Mouse (Mus musculus): Measurements from ENCODE around the gene H1fx. TPM values are rescaled to one million over a fixed set of nuclear protein-coding genes. Genes with fewer than 3 reads are reported as not detected.
"Not testable (repeated sequence)": the region's sequence is repeated elsewhere in the genome, so short reads cannot be mapped to it uniquely, and the experiment has no call there.

The H1fx gene
- polyA plus RNA-seq, 1 experiment from 2014 or later = 20.2 TPM

- Histone ChIP-seq H3K9ac (no peak overlapping the region), H3K27me3 (no peaks in the 10 kb centered on the region), H3K4me2 (no peak overlapping the region), H3K4me3 (no peak overlapping the region), H3K9me3 (no peaks in the 10 kb centered on the region), H3K36me3 (no peaks in the 10 kb centered on the region), H3K27ac (no peak overlapping the region), H3K4me1 (replicated peaks) (no peaks in the 10 kb centered on the region)
- 28% methylated on average over 2 of the region's 2 CpGs for WGBS
- ATAC-seq (ENCODE audit: low FRiP score) = no peak
Observed at GRCm38 (mm10) chr6:87970041-87970440, 11.4 kb downstream of the H1fx start.

DNA sequence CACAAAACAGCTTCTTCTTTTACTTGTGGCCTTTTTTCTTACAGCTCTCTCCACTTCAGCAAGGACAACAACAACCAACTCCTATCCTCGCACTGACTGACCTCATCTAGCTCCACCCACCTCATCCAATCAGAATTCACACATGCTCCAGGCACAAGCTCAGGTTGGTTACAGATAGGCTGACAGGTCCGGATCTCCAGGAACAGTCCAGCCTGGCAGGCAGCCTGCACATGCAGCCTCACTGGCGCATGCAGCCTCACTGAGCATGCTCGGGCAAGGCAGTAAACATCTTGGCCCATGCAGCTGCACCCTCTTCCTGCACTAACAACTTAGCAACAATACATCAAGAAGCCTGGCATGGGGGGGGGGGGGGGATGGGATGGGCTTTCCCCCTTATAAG, 19.0 kb downstream of the H1fx start:
- 70% methylated on average over 4 of the region's 4 CpGs for WGBS
- not testable (repeated sequence) for H3K4me2 ChIP-seq

GRCm38 (mm10) chr6:87942179-87942578, 39.3 kb downstream of the H1fx start:
- no peak overlapping the region for H3K4me3 ChIP-seq
- no peak overlapping the region for H3K4me2 ChIP-seq
- H3K4me1 ChIP-seq (replicated peaks) = peaks cover 5% of the 10 kb centered on the region
- peaks cover 4% of the 10 kb centered on the region; the same call in 1 of the 2 replicates for H3K36me3 ChIP-seq
- no peak overlapping the region for H3K27ac ChIP-seq
- WGBS = 83% methylated on average over 7 of the region's 7 CpGs
- no peaks in the 10 kb centered on the region; the same call in 1 of the 2 replicates for H3K9me3 ChIP-seq
- no peak overlapping the region for H3K9ac ChIP-seq
- H3K27me3 ChIP-seq = no peaks in the 10 kb centered on the region
- no peak for ATAC-seq (ENCODE audit: low FRiP score)

More for the DNA sequence above, 19.0 kb downstream of the H1fx start:
- H3K36me3 ChIP-seq; H3K27me3 ChIP-seq; H3K4me1 ChIP-seq (replicated peaks); H3K9ac ChIP-seq; ATAC-seq (ENCODE audit: low FRiP score); H3K4me3 ChIP-seq; H3K27ac ChIP-seq: not testable (repeated sequence)
- H3K9me3 ChIP-seq = peaks cover 11% of the 10 kb centered on the region; the same call in 1 of the 2 replicates

DNA sequence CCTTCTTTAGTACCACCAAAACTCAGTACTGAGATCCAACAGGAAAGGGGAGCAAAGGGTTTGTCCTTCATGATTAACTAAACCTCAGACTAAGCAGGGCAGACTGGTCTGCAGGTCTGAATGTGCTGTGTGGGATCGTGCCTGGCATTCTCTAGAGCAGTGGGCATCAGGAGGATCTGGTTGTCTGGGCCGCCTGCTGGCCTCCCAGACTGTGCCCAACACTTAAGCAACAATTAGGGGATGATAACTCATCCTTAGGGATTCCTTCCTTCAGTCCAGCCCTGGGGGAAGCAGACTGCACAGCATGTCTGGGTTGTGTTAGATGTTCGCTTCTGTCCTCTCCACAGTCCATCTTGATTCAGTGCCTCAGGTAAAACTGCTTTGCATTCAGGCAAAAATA, 42.5 kb downstream of the H1fx start:
- no peak for ATAC-seq (ENCODE audit: low FRiP score)
- Histone ChIP-seq H3K9ac (no peak overlapping the region), H3K27ac (no peak overlapping the region), H3K36me3 (peaks cover 32% of the 10 kb centered on the region), H3K9me3 (no peaks in the 10 kb centered on the region), H3K4me3 (no peak overlapping the region), H3K4me2 (no peak overlapping the region), H3K27me3 (no peaks in the 10 kb centered on the region), H3K4me1 (replicated peaks) (peaks cover 6% of the 10 kb centered on the region)
- WGBS = 82% methylated on average over 3 of the region's 3 CpGs

DNA sequence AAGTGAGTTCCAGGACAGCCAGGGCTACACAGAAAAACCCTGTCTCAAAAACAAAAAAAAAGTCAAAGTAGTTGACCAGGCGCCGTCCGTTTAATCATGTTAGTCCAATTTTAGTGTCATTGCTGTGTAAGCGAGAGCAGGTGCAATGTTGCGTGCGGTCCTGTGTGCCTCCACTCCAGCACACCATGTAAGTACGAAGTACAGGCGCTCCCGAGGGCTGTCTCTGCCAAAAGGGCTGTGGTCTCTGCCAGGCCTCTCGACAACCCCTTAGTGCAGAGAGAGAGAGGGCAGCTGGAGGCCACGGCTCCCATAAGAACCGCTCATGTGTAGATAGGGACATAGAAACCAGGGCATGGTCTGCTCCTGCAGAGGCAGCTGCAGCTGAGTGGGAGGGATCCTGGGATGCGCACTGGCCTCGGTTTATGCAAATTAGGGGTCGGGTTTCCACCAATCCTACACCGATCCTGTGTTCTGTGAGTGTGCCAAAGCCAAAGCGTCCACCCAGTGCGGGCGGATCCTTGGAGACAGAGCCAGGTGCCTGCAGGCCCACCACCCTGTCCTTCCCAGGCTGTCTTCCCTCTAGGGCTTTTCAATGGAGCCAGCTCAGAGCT, 44.2 kb downstream of the H1fx start:
- Histone ChIP-seq H3K9me3 (no peaks in the 10 kb centered on the region), H3K4me1 (replicated peaks) (peaks cover 6% of the 10 kb centered on the region), H3K4me2 (no peak overlapping the region), H3K36me3 (peaks cover 48% of the 10 kb centered on the region), H3K27me3 (no peaks in the 10 kb centered on the region), H3K27ac (no peak overlapping the region; the same call in 1 of the 2 replicates), H3K4me3 (no peak overlapping the region), H3K9ac (peak overlapping the region; percentile 21; the same call in 1 of the 2 replicates)
- peak; percentile 87 for ATAC-seq (ENCODE audit: low FRiP score)
- WGBS = 34% methylated on average over 19 of the region's 19 CpGs

DNA sequence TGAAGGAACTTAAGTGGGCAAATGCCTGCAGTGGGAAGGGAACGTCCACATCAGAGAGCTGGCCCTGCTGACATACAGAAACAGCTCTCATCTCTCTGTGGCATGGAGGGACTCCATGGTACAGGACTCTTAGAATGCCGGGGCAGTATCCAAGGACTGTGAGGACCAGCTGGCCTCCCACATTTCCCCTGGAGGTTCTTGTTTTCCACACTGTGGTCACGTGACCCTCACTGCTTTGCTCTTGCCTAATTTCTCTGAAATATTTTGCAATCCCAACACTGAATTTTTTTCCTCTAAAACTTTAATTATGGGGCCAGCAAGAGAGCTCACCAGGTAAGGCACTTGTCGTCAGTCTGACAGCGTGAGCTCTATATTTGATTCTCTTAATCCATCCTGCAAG, 46.4 kb downstream of the H1fx start:
- Histone ChIP-seq H3K36me3 (peaks cover 59% of the 10 kb centered on the region), H3K9me3 (no peaks in the 10 kb centered on the region), H3K4me3 (no peak overlapping the region), H3K9ac (no peak overlapping the region), H3K4me2 (no peak overlapping the region), H3K4me1 (replicated peaks) (peaks cover 6% of the 10 kb centered on the region), H3K27ac (no peak overlapping the region), H3K27me3 (no peaks in the 10 kb centered on the region)
- no peak for ATAC-seq (ENCODE audit: low FRiP score)
- WGBS = 93% methylated on average over 5 of the region's 5 CpGs

Small RNA genes lying within 50 kb of the gene (microRNA-seq; reads per million reads assigned to microRNA genes)
- gene Gm47286 = 0.70 reads per million

Other genes with a start within 250 kb of the H1fx start
- 1.1 and 1.5 TPM in 2 replicates for gene Gp9, start 203.6 kb downstream of the H1fx start, polyA plus RNA-seq (2015; fragmentation: Nextera tagmentation; extraction: Ambion mirVana)
- 9.3 and 9.6 TPM in 2 replicates for gene Rab43, start 169.5 kb downstream of the H1fx start, polyA plus RNA-seq (2015; fragmentation: Nextera tagmentation; extraction: Ambion mirVana)
- 2.0 and 2.8 TPM in 2 replicates for gene Gm45140, start 145.8 kb downstream of the H1fx start, polyA plus RNA-seq (2015; fragmentation: Nextera tagmentation; extraction: Ambion mirVana)
- gene Isy1, start 142.8 kb downstream of the H1fx start, polyA plus RNA-seq (2015; fragmentation: Nextera tagmentation; extraction: Ambion mirVana) = 25.7 and 33.3 TPM in 2 replicates
- gene Cnbp, start 130.5 kb downstream of the H1fx start, polyA plus RNA-seq (2015; fragmentation: Nextera tagmentation; extraction: Ambion mirVana) = 599 and 604 TPM in 2 replicates
- 165 and 174 TPM in 2 replicates for gene Copg1, start 93.8 kb downstream of the H1fx start, polyA plus RNA-seq (2015; fragmentation: Nextera tagmentation; extraction: Ambion mirVana)
- 37.0 and 38.5 TPM in 2 replicates for gene Hmces, start 67.7 kb downstream of the H1fx start, polyA plus RNA-seq (2015; fragmentation: Nextera tagmentation; extraction: Ambion mirVana)
- 290 and 303 TPM in 2 replicates for gene Rab7, start 63.6 kb upstream of the H1fx start, polyA plus RNA-seq (2015; fragmentation: Nextera tagmentation; extraction: Ambion mirVana)
- gene Rpn1, start 102.8 kb upstream of the H1fx start, polyA plus RNA-seq (2015; fragmentation: Nextera tagmentation; extraction: Ambion mirVana) = 284 and 286 TPM in 2 replicates
- 20.6 and 27.0 TPM in 2 replicates for gene Gata2, start 212.3 kb upstream of the H1fx start, polyA plus RNA-seq (2015; fragmentation: Nextera tagmentation; extraction: Ambion mirVana)
- not detected in 2 replicates for gene Dnajb8, start 240.6 kb upstream of the H1fx start, polyA plus RNA-seq (2015; fragmentation: Nextera tagmentation; extraction: Ambion mirVana)

Data from hindbrain, embryonic 13.5 days (tissue).